Mouse (Mus musculus) left cerebral cortex, postnatal 4 days (tissue): ENCODE results near the gene Slc35d2. TPM values are rescaled to one million over a fixed set of nuclear protein-coding genes. Genes with fewer than 3 reads are reported as not detected.
"Not testable (repeated sequence)": the region's sequence is repeated elsewhere in the genome, so short reads cannot be mapped to it uniquely, and the experiment has no call there.

Experiments used
- DNase-seq: peaks from one replicate; pipeline ENCODE4 v3.0.0-alpha.2; 2022
- intact Hi-C: fragments of 180-260 bp; cut with DNase I; formaldehyde crosslinking; loops from one replicate; pipeline ENCODE4 v1.15.1; 2025
- total RNA-seq, 2 experiments: library from RNA; stranded (reverse); gene quantifications; 2 replicates each; pipeline ENCODE4 v1.2.3; 2021

The Slc35d2 gene
- total RNA-seq, 2 experiments from 2014 or later: 0.96 to 1.2 TPM

DNA sequence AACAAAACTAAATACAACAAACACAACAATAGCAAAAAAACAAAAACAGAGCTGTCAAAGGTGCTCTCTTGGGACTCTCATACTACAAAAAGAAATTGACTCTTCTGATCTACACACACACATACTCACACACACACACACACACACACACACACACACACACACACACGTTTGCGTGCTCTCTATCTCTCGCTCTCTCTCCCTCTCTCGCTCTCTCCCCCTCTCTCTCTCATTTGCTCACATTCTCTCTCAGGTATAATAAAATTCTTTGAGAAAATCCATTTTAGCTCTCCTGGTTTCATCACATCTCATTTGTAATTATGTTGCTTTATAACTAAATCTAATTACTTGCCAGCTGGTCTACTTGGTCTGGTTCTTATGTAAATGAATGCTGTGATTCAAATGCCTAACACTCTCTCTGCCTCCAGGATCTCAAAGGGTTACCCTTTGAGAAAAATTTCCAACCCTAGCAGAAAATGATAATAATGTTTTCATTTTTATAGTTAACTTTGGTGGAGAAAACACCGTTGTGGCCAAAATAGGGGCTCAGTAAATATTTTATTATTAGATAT lies 68.1 kb downstream of the Slc35d2 start:
- intact Hi-C loops: no loop called here
- no peak for DNase-seq

DNA sequence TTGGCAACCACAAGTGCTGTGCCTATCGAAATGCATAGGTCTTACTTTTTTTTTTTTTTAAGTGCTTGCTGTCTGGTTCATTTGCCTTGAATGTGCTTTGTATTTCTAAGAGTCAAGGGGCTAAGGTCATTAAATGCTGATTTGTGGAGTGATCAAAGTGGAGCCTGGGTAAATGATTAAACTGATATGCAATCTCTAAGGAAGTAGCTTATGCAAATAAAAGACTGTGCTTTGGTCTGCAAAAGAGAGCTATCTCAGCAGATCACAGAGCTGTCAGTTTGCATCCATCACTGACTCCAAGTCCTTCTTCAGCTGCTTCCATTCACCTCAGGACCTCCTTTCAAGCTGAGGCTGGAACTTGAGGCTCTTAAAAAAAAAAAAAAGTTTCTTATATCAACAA lies 75.2 kb downstream of the Slc35d2 start:
- DNase-seq: no peak
- intact Hi-C loops: no loop called here

DNA sequence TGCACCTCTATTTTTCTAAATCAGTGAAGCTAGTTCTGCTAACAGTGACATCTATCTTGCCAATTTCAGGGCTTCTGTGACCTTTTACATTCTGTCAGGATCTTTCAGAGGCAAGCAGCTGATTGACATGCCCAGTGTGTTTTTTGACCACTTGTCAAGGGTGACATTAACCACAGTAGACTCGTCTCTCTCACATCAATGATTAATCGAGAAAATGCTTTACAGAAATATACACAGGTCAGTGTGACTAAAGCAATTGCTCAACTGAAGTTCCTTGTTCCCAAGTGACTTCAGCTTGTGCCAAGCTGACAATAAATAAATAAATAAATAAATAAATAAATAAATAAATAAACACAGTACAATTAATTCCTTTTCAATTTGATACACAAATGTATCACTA lies 76.9 kb downstream of the Slc35d2 start:
- DNase-seq, intact Hi-C loops: not testable (repeated sequence)

DNA sequence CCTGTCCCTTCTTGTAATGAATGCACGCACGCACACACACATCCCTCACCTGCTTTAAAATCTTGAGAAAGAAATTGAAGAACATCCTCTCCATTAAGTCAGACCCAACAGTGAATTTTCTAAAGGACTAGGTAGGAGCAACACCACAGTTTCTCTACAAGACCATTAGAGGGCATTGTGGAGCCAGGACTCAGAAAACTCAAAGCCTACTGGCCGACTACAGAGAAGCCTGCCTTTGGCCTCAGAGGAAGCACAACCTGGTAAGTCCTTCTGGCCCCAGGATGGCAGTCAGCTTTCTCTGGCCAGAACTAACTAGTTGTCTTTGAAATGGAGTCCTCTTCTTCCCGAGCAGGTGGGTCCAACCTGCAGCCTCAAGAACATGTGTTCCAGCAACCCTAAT lies 78.3 kb downstream of the Slc35d2 start:
- intact Hi-C loops: no loop called here
- DNase-seq: no peak

DNA sequence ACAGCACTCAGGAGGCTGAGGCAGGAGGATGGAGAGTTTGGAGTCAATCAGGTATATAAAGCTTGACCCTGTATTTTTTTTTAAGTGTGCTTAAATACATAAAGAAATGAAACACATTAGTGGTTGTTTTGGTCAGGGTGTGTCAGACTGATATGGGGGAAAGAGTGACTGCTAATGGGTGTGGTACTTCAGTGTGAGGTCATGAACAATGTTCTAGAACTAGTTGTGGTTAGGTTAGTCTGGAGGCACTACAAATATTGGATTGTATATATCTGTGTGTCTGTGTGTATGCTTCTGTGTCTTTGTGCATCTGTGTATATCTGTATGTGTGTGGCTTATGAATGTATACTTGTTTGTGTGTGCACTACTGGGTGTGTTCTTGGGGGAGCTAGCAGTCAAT lies 79.6 kb downstream of the Slc35d2 start:
- DNase-seq: no peak
- intact Hi-C loops: no loop called here

DNA sequence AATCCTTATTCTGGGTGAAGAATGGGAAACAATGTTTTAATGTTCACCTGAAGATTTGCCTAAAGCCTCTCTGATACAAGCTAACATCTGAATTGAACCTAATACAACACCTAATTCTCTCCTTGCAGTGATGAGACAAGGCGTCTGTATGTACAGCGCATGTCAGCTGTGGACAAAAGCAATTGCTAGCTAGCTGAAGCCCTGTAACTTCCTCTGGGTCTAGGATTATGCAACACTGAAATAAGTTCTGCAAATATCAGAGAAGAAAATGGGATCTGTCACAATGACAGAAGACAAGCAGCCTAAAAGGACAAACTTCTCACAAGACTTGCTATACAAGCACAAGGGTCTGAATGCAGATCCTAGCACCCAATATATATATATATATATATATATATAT lies 80.7 kb downstream of the Slc35d2 start:
- no peak for DNase-seq

More for the DNA sequence above, 80.7 kb downstream of the Slc35d2 start:
- intact Hi-C loops: no loop called here

Other genes with a start within 250 kb of the Slc35d2 start
- under 1 TPM in 1 of 2 experiments, not detected in 1; 0.64 TPM for gene Hsd17b3, start 40.1 kb downstream of the Slc35d2 start, total RNA-seq
- 1 to 10 TPM; 4.9 to 5.4 TPM for gene Zfp367, start 23.8 kb upstream of the Slc35d2 start, total RNA-seq
- 10 to 100 TPM; 51.5 to 54.6 TPM for gene Habp4, start 32.5 kb upstream of the Slc35d2 start, total RNA-seq
- 1 to 10 TPM; 2.3 to 2.7 TPM for gene Cdc14b, start 145.9 kb upstream of the Slc35d2 start, total RNA-seq
- gene Aaed1, start 183.3 kb upstream of the Slc35d2 start, total RNA-seq: 1 to 10 TPM; 6.4 to 7.3 TPM
- gene Ctsl, start 241.5 kb upstream of the Slc35d2 start, total RNA-seq: 100 to 1,000 TPM; 125 to 132 TPM